Mouse (Mus musculus) cortical plate, adult 2 months (tissue): ENCODE measurements at regions not wholly inside any gene's neighbourhood (a gene's known extent, or its start where the extent isn't known, plus 50 kb on each side); places are given as distances from the start of the nearest gene placed in this dataset.

Experiments
- CTCF ChIP-seq: fragments of 200-500 bp; IDR thresholded peaks from 2 replicates; pipeline ENCODE4 v1.5.1; 2011; ENCODE audit warnings: mild to moderate bottlenecking, control low read depth, low read length; ENCODE audit not compliant: insufficient read depth; ENCODE audit errors: extremely low read depth
- POLR2A ChIP-seq: fragments of 200-500 bp; IDR thresholded peaks from 2 replicates; pipeline ENCODE4 v1.6.1; 2011; ENCODE audit warnings: mild to moderate bottlenecking, low read length, control low read depth; ENCODE audit not compliant: insufficient read depth; ENCODE audit errors: extremely low read depth

GRCm38 (mm10) chr3:52853126-52853525 is 163.9 kb downstream of the Cog6 start:
- no peak for TF ChIP-seq CTCF
- TF ChIP-seq POLR2A, result no peak
